Mouse (Mus musculus) left cerebral cortex, postnatal 14 days (tissue): ENCODE data around the gene Sergef. TPM values are rescaled to one million over a fixed set of nuclear protein-coding genes. Genes with fewer than 3 reads are reported as not detected.

Experiments used
- DNase-seq, 2 experiments: peaks; one replicate each; pipeline ENCODE4 v3.0.0; 2021 to 2022; ENCODE audit warnings: low spot score in 2 of 2, mixed read lengths in 1 of 2
- intact Hi-C: fragments of 180-260 bp; cut with DNase I; formaldehyde crosslinking; loops from one replicate; pipeline ENCODE4 v1.15.1; 2025
- total RNA-seq, 2 experiments: library from RNA; stranded (reverse); gene quantifications; 2 replicates each; pipeline ENCODE4 v1.2.3; 2021

Gene Sergef
- total RNA-seq, 2 experiments from 2014 or later: 57.2 to 66.4 TPM

DNA sequence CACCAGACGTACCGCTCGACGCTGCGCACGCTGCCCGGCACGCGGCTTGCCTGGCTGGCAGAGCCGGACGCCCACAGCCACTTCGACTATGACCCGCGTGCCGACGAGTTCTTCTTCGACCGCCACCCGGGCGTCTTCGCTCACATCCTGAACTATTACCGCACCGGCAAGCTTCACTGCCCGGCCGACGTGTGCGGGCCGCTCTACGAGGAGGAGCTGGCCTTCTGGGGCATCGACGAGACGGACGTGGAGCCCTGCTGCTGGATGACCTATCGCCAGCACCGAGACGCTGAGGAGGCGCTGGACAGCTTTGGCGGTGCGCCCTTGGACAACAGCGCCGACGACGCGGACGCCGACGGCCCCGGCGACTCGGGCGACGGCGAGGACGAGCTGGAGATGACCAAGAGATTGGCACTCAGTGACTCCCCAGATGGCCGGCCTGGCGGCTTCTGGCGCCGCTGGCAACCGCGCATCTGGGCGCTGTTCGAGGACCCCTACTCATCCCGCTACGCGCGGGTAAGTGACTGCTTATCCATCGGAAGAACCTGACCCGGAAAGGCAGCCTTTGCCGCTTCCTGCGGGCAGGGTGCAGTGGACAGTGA, 241.8 kb downstream of the Sergef start:
- no peak for DNase-seq

DNA sequence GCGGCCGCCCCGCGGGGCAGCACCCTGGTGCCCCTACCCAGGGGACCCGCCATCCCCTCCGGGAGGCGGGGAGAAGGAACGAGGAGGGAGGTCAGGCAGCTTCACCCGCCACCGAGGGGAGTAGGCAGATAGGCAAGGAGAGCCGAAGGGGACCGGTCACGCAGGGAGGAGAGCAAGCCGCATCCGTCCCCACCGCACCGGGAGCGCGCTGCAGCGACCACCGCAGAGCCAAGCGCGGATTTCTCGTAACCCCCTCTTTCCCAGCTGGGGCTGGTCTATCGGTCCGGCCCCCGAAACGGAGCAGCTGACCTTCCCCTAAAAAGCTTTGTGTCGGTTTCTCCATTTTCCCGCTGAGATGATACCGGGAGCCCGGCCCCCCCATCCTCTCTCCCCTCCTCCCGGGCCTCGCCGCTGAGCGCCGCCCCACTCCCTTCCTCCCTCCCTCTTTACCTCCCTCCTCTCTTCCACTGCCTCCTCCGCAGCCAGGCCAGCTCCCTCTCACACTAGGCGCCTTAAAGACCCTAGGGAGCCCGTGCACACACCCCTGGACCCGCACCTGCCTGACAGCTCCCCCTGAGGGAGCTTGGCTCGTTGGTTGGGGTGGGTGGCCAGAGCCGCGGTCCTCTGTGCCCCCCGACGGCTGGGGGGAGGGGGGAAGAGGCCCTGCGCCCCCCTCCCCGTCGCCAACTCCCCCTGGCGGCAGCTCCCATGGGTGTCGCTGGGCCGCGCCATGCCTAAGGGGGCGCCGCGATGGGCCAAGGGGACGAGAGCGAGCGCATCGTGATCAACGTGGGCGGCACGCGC, 242.5 kb downstream of the Sergef start:
- DNase-seq: peak; percentile 76 to 84
- intact Hi-C loops: no loop called here

More for the DNA sequence above, 241.8 kb downstream of the Sergef start:
- intact Hi-C loops: no loop called here

DNA sequence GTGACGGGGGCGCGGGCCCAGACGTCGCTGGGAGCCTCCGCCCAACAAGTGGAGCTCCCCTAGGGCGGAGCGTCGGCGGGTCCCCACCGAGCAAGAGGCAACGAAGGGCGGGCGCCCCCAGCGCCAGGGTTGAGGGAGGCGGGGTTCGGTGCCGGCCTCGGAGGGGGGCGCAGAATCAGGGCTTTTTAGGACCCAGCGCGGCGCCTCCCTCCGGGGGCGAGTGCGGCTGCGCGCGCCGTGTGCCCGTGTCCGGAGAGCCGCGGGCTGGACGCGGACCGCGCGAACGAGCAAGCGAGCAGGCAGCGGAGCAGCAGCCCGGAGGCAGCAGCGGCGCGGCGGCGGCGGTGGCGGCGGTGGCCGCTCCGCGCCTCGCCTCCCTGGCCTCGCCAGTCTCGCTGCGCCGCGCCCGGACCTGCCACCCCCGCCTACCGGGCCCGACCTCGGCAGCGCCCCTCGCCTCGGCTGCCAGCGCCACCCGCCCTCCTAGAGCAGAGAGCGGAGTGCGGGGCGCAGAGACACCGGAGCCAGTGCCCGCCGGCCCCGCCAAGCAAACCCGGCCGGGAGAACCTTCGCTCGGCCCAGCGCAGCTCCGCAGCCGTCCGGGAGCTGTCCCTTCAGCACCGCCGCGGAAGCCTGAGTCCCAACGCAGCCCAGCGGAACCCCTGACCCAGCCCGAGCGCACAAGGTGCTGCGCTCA, 243.2 kb downstream of the Sergef start, which contains the start of gene Kcnc1:
Gene Kcnc1, plus strand, starts transcription at position 267 of the 697 bp plus-strand sequence.
- intact Hi-C loops: no loop called here
- peak in 1 of 2 experiments; percentile 78 for DNase-seq

DNA sequence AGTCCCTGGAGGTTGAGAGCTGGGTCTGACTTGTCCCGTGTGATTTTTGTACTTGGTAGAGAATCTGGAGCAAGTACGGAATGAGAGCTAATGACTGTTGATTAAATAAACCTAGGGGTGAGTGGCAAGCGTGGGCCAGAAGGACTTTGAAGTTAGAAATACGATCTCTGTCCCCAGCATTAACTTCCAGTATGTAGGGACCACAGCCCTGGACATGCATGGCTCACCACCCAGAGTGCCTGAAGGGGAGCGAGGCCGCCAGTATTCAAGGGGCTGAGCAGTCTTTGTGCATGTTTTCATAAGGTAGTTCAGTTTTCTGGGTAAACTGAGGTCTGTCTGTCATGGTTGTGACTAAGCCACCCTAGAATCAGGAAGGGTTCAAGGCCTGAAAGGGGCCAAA, 244.0 kb downstream of the Sergef start:
- intact Hi-C loops: no loop called here
- DNase-seq: no peak

DNA sequence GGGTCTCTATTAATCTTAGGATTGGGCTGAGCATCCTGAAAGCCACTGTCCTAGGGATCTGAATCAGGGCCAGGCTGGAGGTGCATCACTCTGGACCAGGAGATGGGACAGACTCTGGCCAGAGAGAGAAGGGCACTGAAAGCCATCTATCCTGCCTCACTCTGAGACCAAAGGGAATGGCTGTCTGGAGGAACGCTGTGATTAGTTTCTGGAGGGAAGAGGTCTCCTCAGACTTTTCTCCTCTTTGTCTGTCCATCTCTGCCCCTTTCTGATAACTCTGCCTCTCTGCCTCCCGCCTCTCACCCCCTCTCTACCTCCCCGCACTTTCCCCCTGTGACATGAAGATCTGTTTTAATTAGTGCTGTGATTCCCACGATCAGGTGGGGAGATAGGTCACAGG, 244.7 kb downstream of the Sergef start:
- intact Hi-C loops: no loop called here
- DNase-seq: no peak

DNA sequence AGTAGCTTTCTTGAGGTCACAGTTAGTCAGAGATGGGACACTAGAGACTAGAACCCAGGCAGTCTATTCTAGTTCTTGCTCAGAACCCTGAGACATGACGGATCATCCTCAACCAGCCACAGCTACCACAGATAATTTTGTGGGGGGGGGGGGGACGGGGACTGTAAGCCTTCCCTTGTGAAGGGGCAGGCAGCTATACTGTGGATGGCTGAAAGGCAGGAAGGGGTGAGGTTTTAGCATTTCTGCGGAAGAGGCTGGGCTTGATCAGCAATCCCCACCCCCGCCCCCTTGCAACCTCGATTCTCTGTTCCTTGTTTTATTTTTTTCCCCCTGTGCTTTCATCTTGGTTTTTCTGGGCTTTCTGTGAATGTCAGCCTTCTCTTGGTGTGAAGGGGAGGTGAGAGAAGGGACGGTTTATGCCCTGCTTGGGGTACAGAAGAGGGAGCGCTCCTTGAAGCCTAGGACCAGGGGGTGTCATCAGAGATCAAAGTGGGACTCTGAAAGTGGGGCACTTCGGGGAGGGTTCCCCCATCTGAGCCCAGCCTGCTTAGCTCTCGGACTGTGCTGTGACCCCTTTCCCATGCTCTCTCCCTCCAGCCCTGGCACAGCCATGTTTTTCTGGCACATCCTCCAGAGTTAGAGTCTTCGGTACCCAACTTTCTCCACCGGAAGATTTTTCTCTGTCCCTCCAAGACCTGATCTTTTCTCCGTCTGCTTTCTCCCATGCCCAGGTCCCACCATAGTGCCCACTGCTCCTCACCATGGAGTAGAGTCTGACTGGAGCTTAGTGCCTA, 245.7 kb downstream of the Sergef start:
- DNase-seq: no peak
- intact Hi-C loops: loop anchor here (1.0 kb wide), 1 partner anchor 212 kb away; no protein-coding TSS in a partner anchor

Other genes with a start within 250 kb of the Sergef start
- 10 to 100 TPM; 85.9 to 88.0 TPM for gene Kcnc1, start 243.3 kb downstream of the Sergef start, total RNA-seq
- gene Tph1, start 32.7 kb upstream of the Sergef start, total RNA-seq: under 1 TPM; 0.27 to 0.31 TPM
- 1 to 10 TPM; 7.2 to 8.5 TPM for gene Saal1, start 70.9 kb upstream of the Sergef start, total RNA-seq
- gene Saa3, start 75.9 kb upstream of the Sergef start, total RNA-seq: not detected
- gene Saa4, start 92.8 kb upstream of the Sergef start, total RNA-seq: not detected
- not detected for gene Saa1, start 103.2 kb upstream of the Sergef start, total RNA-seq
- not detected for gene Saa2, start 112.0 kb upstream of the Sergef start, total RNA-seq
- 10 to 100 TPM; 11.4 to 13.7 TPM for gene Hps5, start 156.3 kb upstream of the Sergef start, total RNA-seq
- 10 to 100 TPM; 37.0 to 39.3 TPM for gene Gtf2h1, start 156.3 kb upstream of the Sergef start, total RNA-seq
- 100 to 1,000 TPM; 497 to 507 TPM for gene Ldha, start 201.7 kb upstream of the Sergef start, total RNA-seq
- not detected for gene Ldhc, start 221.4 kb upstream of the Sergef start, total RNA-seq